11 mouse cellular contexts compared by ENCODE assay signal in genomic region chr10:42897632-42898031, GRCm38 (mm10). TPM values are rescaled to one million over a fixed set of nuclear protein-coding genes. Genes with fewer than 3 reads are reported as not detected.
DNase-seq lines count a peak whose midpoint lies in the region; ATAC-seq lines count a peak whose summit lies in the region.
"Had no signal": no experiment of that assay in that cellular context is flagged by ENCODE, and none has a peak within 500 bp of the region (broad histone marks: within the 10 kb centered on the region; RNA-seq: fewer than 3 reads in every experiment).

No protein-coding gene starts in this region.

- no peak overlapping the region for H3K4me3 ChIP-seq in forebrain, embryonic 11.5 days (ENCODE audit: low read depth, low read length)
- no peak overlapping the region for H3K4me3 ChIP-seq in forebrain, embryonic 16.5 days (replicated peaks; ENCODE audit: low read length)
- H3K4me3 ChIP-seq in midbrain, embryonic 10.5 days: no peak overlapping the region
- H3K4me3 ChIP-seq: erythroblast, embryonic 14.5 days; hindbrain, embryonic 13.5 days had no signal

- H3K27ac ChIP-seq in forebrain, embryonic 11.5 days (ENCODE audit: low read depth, low read length): no peak overlapping the region
- no peak overlapping the region for H3K27ac ChIP-seq in forebrain, embryonic 16.5 days (ENCODE audit: low read length)
- no peak overlapping the region for H3K27ac ChIP-seq in midbrain, embryonic 10.5 days (replicated peaks)
- H3K27ac ChIP-seq: hindbrain, embryonic 13.5 days had no signal

- H3K4me2 ChIP-seq in forebrain, embryonic 11.5 days (ENCODE audit: low read depth, low read length, severe bottlenecking): no peak overlapping the region
- no peak overlapping the region for H3K4me2 ChIP-seq in forebrain, embryonic 16.5 days (ENCODE audit: low read length)
- H3K4me2 ChIP-seq: hindbrain, embryonic 13.5 days had no signal

- H3K4me1 ChIP-seq in forebrain, embryonic 11.5 days (replicated peaks; ENCODE audit: control insufficient read depth, insufficient read depth, low read length): no peaks in the 10 kb centered on the region
- no peaks in the 10 kb centered on the region for H3K4me1 ChIP-seq in forebrain, embryonic 16.5 days (replicated peaks; ENCODE audit: control insufficient read depth, insufficient read depth, low read length)
- H3K4me1 ChIP-seq in midbrain, embryonic 10.5 days: peaks cover 16% of the 10 kb centered on the region

- H3K9me3 ChIP-seq in forebrain, embryonic 11.5 days (ENCODE audit: control insufficient read depth, low read length): no peaks in the 10 kb centered on the region
- H3K9me3 ChIP-seq in forebrain, embryonic 16.5 days (ENCODE audit: control insufficient read depth, low read length): no peaks in the 10 kb centered on the region
- no peaks in the 10 kb centered on the region for H3K9me3 ChIP-seq in midbrain, embryonic 10.5 days (replicated peaks)
- H3K9me3 ChIP-seq: hindbrain, embryonic 13.5 days had no signal

- no peak overlapping the region for H3K9ac ChIP-seq in forebrain, embryonic 11.5 days (ENCODE audit: low read length)
- no peak overlapping the region for H3K9ac ChIP-seq in forebrain, embryonic 16.5 days (replicated peaks; ENCODE audit: low read depth, low read length)
- H3K9ac ChIP-seq: hindbrain, embryonic 13.5 days had no signal

- H3K36me3 ChIP-seq in forebrain, embryonic 11.5 days (ENCODE audit: control insufficient read depth, insufficient read depth, low read length): no peaks in the 10 kb centered on the region
- no peaks in the 10 kb centered on the region for H3K36me3 ChIP-seq in forebrain, embryonic 16.5 days (ENCODE audit: control insufficient read depth, insufficient read depth)
- H3K36me3 ChIP-seq in splenic B cell, adult 2 months (ENCODE audit: control insufficient read depth, insufficient read depth, low read length, poor library complexity, severe bottlenecking): no peaks in the 10 kb centered on the region
- no peaks in the 10 kb centered on the region for H3K36me3 ChIP-seq in midbrain, embryonic 10.5 days
- H3K36me3 ChIP-seq: hindbrain, embryonic 13.5 days had no signal

- WGBS in forebrain, embryonic 11.5 days: 87% methylated on average over 5 of the region's 5 CpGs
- WGBS in forebrain, embryonic 16.5 days: 86% methylated on average over 5 of the region's 5 CpGs
- WGBS in midbrain, embryonic 10.5 days: 86% methylated on average over 5 of the region's 5 CpGs

- DNase-seq in forebrain, embryonic 11.5 days (ENCODE audit: low spot score): peak; percentile 32
- peak; percentile 93 for DNase-seq in T-cell, adult 2 months (ENCODE audit: low spot score)
- peak; percentile 44 to 50 for DNase-seq in lung, postnatal 4 days
- DNase-seq in splenic B cell, adult 2 months (ENCODE audit: low read depth, low spot score): peak; percentile 80
- no peak for DNase-seq in gastrocnemius, adult 8-10 months (ENCODE audit: low spot score in 2 of 2)
- no peak for DNase-seq in midbrain, embryonic 10.5 days (ENCODE audit: low spot score)
- no peak for DNase-seq in layer of hippocampus, adult 9-10 months (ENCODE audit: low spot score)
- DNase-seq: right cerebral cortex, postnatal 4 days had no signal

- ATAC-seq in forebrain, embryonic 11.5 days (replicated peaks; ENCODE audit: low FRiP score): no peak
- no peak for ATAC-seq in forebrain, embryonic 16.5 days

- no peaks in the 10 kb centered on the region for H3K27me3 ChIP-seq in forebrain, embryonic 11.5 days (ENCODE audit: control insufficient read depth, insufficient read depth, low read length)
- no peaks in the 10 kb centered on the region for H3K27me3 ChIP-seq in forebrain, embryonic 16.5 days (replicated peaks; ENCODE audit: control insufficient read depth, insufficient read depth, low read length)
- no peaks in the 10 kb centered on the region for H3K27me3 ChIP-seq in splenic B cell, adult 2 months (ENCODE audit: control insufficient read depth, insufficient read depth, low read length, poor library complexity, severe bottlenecking)
- H3K27me3 ChIP-seq in midbrain, embryonic 10.5 days (ENCODE audit: low read depth, poor library complexity, severe bottlenecking): no peaks in the 10 kb centered on the region; the same call in 1 of the 2 replicates

RNA-seq across cellular contexts. Expression of gene Scml4, which starts 37.5 kb away (rescaled TPM):
- 0.83 and 1.4 TPM in 2 replicates for polyA plus RNA-seq in forebrain, embryonic 11.5 days (2014; fragmentation: Nextera tagmentation; extraction: Ambion mirVana)
- 9.5 and 10.4 TPM in 2 replicates for polyA plus RNA-seq in forebrain, embryonic 16.5 days (2015; fragmentation: Nextera tagmentation; extraction: Ambion mirVana)
- under 1 TPM; 0.27 to 0.54 (median 0.41) TPM for total RNA-seq in gastrocnemius, adult 8-10 months (2022)
- polyA plus RNA-seq in midbrain, embryonic 10.5 days (2016; fragmentation: Nextera tagmentation; extraction: Ambion mirVana): 0.17 and 0.97 TPM in 2 replicates
- polyA plus RNA-seq: erythroblast, embryonic 14.5 days had no signal

Comparison
In these comparisons a context has a peak if more than half of its experiments do, and no peak if none do; other contexts are left out.
1. DNase-seq: peak in forebrain, embryonic 11.5 days (single experiment), T-cell, adult 2 months (single experiment), lung, postnatal 4 days (2 of 2) and splenic B cell, adult 2 months (single experiment); none in gastrocnemius, adult 8-10 months (0 of 2), midbrain, embryonic 10.5 days (single experiment) and layer of hippocampus, adult 9-10 months (single experiment).